Mouse (Mus musculus): ENCODE measurements around the gene Pex12.

DNA sequence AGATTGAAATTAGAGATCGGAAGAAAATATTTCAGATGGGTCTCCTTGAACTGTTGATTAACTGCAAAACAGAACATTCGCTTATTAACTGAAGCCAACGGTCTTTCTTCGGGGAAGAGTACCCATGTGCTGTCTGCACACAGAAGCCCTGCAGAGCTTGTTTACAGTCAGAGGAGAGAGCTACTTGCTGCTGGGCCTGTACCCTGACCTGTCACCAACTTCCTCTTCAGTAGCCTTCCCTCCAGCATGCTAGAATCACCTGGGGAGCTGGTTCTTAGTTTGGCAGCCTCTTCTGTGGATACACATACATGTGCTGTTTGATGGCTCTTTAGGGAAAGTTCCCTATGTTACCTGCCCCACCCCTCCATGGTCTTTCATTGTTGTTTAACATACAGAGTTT, 16.8 kb downstream of the Pex12 start:
- TF ChIP-seq POLR2A (IDR thresholded peaks at IDR 0.05; ENCODE audit: low read depth, low read length) (no peak), CTCF (IDR thresholded peaks at IDR 0.05; ENCODE audit: extremely low read depth, insufficient read depth, insufficient read length, insufficient replicate concordance) (no peak)

Data from spleen, adult 2 months (tissue).